19 mouse cellular contexts compared by ENCODE assay signal in the genomic region with DNA sequence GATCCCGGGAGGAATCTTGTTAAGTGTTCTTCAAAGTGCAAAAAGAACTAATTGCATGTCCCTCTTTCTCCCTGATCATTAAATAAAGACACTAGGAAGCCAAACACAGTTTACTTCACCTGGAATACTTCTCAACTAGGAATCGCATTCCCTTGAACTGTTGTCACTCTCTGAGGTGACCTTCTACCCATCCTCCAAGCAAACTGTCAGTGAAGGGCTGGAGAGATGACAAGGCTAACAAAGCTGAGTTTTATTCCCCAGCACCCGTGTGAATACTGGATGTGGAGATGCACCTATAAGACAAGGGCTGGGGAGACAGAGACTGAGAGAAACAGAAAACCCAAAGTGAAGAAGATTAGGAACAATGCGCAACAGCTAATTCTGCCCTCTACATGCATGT.
"Had no signal": no experiment of that assay in that cellular context is flagged by ENCODE, and none has a peak within 500 bp of the region (broad histone marks: within the 10 kb centered on the region; RNA-seq: fewer than 3 reads in every experiment).

No protein-coding gene starts in this region.

- ATAC-seq: midbrain, embryonic 16.5 days had no signal

- H3K27me3 ChIP-seq: lung, embryonic 15.5 days; midbrain, embryonic 12.5 days; neural tube, embryonic 12.5 days; neural tube, embryonic 15.5 days had no signal

- DNase-seq: lung, adult 2 months; lung, postnatal 14 days; midbrain, embryonic 14.5 days; right cerebral cortex, adult 18-20 months; right cerebral cortex, postnatal 25 days; right cerebral cortex, postnatal 4 days; spleen, adult 18-20 months; thymus, adult 18-20 months; thymus, postnatal 14 days; thymus, postnatal 36 days had no signal

- H3K9me3 ChIP-seq: lung, embryonic 15.5 days; midbrain, embryonic 12.5 days; neural tube, embryonic 15.5 days had no signal

- H3K27ac ChIP-seq: lung, embryonic 15.5 days; macrophage; midbrain, embryonic 12.5 days; neural tube, embryonic 12.5 days had no signal

- H3K4me2 ChIP-seq: lung, embryonic 15.5 days; midbrain, embryonic 12.5 days; neural tube, embryonic 12.5 days; neural tube, embryonic 15.5 days had no signal

- H3K4me1 ChIP-seq: megakaryocyte, embryonic 14.5 days; midbrain, embryonic 12.5 days had no signal

- H3K36me3 ChIP-seq: lung, embryonic 15.5 days; midbrain, embryonic 12.5 days; neural tube, embryonic 12.5 days; neural tube, embryonic 15.5 days had no signal

- H3K4me3 ChIP-seq: lung, embryonic 15.5 days; megakaryocyte, embryonic 14.5 days; midbrain, embryonic 12.5 days; myocyte; neural tube, embryonic 12.5 days; neural tube, embryonic 15.5 days had no signal

- H3K9ac ChIP-seq: liver, postnatal 0 days; lung, embryonic 15.5 days; midbrain, embryonic 12.5 days; neural tube, embryonic 12.5 days; neural tube, embryonic 15.5 days had no signal
